Comparison of ENCODE assay signal across 20 mouse cellular contexts in genomic region chr6:119191478-119191877, GRCm38 (mm10). TPM values are rescaled to one million over a fixed set of nuclear protein-coding genes. Genes with fewer than 3 reads are reported as not detected.
"Had no signal": no experiment of that assay in that cellular context is flagged by ENCODE, and none has a peak within 500 bp of the region (broad histone marks: within the 10 kb centered on the region; RNA-seq: fewer than 3 reads in every experiment).

No protein-coding gene starts in this region.

- H3K4me2 ChIP-seq: limb, embryonic 12.5 days; limb, embryonic 15.5 days; liver, embryonic 11.5 days; lung, embryonic 14.5 days; midbrain, embryonic 12.5 days; midbrain, embryonic 15.5 days; neural tube, embryonic 12.5 days; neural tube, embryonic 15.5 days had no signal

- DNase-seq: kidney, postnatal 14 days; kidney, postnatal 4 days; left cerebral cortex, postnatal 4 days; liver, postnatal 0 days; lung, embryonic 14.5 days; right cerebral cortex, adult 18-20 months; thymus, adult 2 months; thymus, postnatal 14 days; thymus, postnatal 4 days had no signal

- H3K27ac ChIP-seq: limb, embryonic 12.5 days; limb, embryonic 15.5 days; liver, embryonic 14.5 days; macrophage; midbrain, embryonic 12.5 days; midbrain, embryonic 15.5 days; neural tube, embryonic 12.5 days; neural tube, embryonic 15.5 days had no signal

- H3K4me1 ChIP-seq: limb, embryonic 12.5 days; limb, embryonic 15.5 days; midbrain, embryonic 12.5 days; midbrain, embryonic 15.5 days; neural tube, embryonic 12.5 days; neural tube, embryonic 15.5 days had no signal

- ATAC-seq: liver, postnatal 0 days; lung, postnatal 0 days; midbrain, embryonic 15.5 days had no signal

- H3K9ac ChIP-seq: limb, embryonic 12.5 days; limb, embryonic 15.5 days; liver, embryonic 14.5 days; liver, postnatal 0 days; lung, embryonic 14.5 days; midbrain, embryonic 12.5 days; midbrain, embryonic 15.5 days; neural tube, embryonic 12.5 days; neural tube, embryonic 15.5 days had no signal

- H3K9me3 ChIP-seq: limb, embryonic 12.5 days; limb, embryonic 15.5 days; midbrain, embryonic 12.5 days; midbrain, embryonic 15.5 days; neural tube, embryonic 12.5 days; neural tube, embryonic 15.5 days had no signal

- H3K27me3 ChIP-seq: limb, embryonic 12.5 days; limb, embryonic 15.5 days; midbrain, embryonic 12.5 days; midbrain, embryonic 15.5 days; neural tube, embryonic 12.5 days; neural tube, embryonic 15.5 days had no signal

- H3K4me3 ChIP-seq: limb, embryonic 12.5 days; limb, embryonic 15.5 days; midbrain, embryonic 12.5 days; midbrain, embryonic 15.5 days; neural tube, embryonic 12.5 days; neural tube, embryonic 15.5 days had no signal

RNA-seq across cellular contexts. Expression of gene Cacna1c, which starts 4.7 kb away (rescaled TPM):
- polyA plus RNA-seq: macrophage had no signal

RNA-seq across cellular contexts. Expression of gene Cacna2d4, which starts 44.8 kb away (rescaled TPM):
- polyA plus RNA-seq: limb, embryonic 12.5 days; liver, embryonic 11.5 days; macrophage; stomach, embryonic 16.5 days had no signal
